Mouse (Mus musculus): ENCODE data around the gene Golga4. TPM values are rescaled to one million over a fixed set of nuclear protein-coding genes. Genes with fewer than 3 reads are reported as not detected.

Gene Golga4
- polyA plus RNA-seq, 1 experiment from 2014 or later, result 58.7 TPM

DNA sequence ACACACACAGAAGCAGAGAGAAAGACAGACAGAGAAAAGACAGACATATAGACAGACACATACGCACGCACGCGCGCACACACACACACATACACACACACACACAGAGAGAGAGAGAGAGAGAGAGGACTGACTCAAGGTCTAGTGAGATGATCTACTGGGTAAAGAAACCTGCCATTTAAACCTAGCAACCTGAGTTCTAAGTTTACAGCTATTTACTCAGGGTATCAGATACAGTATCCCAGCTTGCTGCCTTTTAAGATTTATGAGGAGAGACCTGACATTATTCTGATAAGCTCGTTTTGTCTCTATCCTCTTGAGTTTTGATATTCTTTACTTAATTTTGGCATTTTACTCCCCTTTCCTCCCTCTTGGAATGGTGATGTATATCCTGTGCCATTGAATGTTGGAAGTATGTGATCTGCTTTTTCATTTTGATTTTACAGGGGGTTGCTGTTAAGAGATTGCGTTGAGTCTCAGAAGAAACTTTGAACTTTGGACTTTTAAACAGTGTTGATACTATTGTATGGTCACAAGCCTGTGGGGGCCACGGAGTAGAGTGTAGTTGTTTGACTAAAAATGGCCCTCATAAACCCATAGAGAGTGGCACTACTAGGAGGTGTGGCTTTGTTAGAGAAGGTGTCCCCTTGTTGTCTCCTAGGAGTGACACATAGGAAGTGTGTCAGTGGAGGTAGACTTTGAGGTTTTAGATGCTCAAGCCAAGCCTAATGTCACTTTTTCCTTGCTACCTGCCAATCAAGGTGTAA, 13.0 kb upstream of the Golga4 start:
- Histone ChIP-seq H3K4me1 (peaks cover 19% of the 10 kb centered on the region), H3K27ac (no peak overlapping the region), H3K4me2 (no peak overlapping the region), H3K9ac (no peak overlapping the region), H3K9me3 (replicated peaks) (no peaks in the 10 kb centered on the region), H3K36me3 (no peaks in the 10 kb centered on the region), H3K4me3 (replicated peaks) (no peak overlapping the region), H3K27me3 (peaks cover 44% of the 10 kb centered on the region)
- WGBS, result 86% methylated on average over 8 of the region's 8 CpGs
- no peak for ATAC-seq (replicated peaks; ENCODE audit: low FRiP score)

DNA sequence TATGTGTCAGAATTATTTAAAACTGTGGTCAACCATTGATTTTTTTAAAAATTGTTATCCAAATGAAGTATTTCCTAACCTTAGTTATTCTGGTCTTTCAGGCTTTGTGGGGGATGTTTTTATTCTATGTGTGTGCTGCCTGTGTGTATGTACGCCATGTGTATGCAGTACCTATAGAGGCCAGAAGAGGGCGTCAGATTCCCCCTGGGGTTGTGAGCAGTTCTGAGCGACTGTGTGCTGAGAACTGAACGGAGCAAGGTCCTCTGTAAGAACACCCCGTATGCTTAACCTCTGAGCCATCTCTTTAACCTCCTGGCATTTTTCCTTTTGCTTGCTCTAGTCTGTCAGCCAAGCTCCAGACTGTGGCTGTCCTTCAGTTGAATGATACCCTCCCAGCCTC, 12.0 kb upstream of the Golga4 start:
- H3K4me2 ChIP-seq, result no peak overlapping the region
- H3K4me1 ChIP-seq, result peaks cover 9% of the 10 kb centered on the region
- no peaks in the 10 kb centered on the region for H3K9me3 ChIP-seq (replicated peaks)
- no peak overlapping the region for H3K9ac ChIP-seq
- ATAC-seq (replicated peaks; ENCODE audit: low FRiP score), result no peak
- WGBS, result 90% methylated on average over 5 of the region's 5 CpGs
- no peak overlapping the region for H3K4me3 ChIP-seq (replicated peaks)
- H3K27me3 ChIP-seq, result peaks cover 34% of the 10 kb centered on the region
- H3K36me3 ChIP-seq, result no peaks in the 10 kb centered on the region
- H3K27ac ChIP-seq, result no peak overlapping the region

DNA sequence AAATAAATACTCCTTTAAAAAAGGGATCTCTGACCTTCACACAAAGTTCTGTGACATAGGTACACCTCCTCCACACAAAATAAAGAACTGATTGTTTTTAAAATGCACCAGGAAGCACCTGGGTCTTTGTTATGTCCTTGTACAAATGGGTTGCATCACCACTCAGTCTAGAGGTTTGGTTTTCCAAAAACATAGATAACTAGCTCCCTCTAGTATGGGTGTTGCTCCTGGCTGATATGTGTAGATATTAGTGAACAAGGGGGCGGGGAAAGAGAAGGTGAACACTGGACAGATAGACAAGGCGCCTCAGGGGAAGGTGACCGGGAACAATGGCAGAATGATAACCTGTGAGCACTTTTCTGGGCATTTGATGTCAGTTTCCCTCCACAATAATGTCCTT, 10.1 kb upstream of the Golga4 start:
- H3K9me3 ChIP-seq (replicated peaks), result no peaks in the 10 kb centered on the region
- H3K4me2 ChIP-seq, result no peak overlapping the region
- H3K27me3 ChIP-seq, result peaks cover 19% of the 10 kb centered on the region
- H3K9ac ChIP-seq, result no peak overlapping the region
- ATAC-seq (replicated peaks; ENCODE audit: low FRiP score), result no peak
- no peaks in the 10 kb centered on the region for H3K36me3 ChIP-seq
- no peaks in the 10 kb centered on the region for H3K4me1 ChIP-seq
- 92% methylated on average over 3 of the region's 3 CpGs for WGBS
- no peak overlapping the region for H3K4me3 ChIP-seq (replicated peaks)
- H3K27ac ChIP-seq, result no peak overlapping the region

DNA sequence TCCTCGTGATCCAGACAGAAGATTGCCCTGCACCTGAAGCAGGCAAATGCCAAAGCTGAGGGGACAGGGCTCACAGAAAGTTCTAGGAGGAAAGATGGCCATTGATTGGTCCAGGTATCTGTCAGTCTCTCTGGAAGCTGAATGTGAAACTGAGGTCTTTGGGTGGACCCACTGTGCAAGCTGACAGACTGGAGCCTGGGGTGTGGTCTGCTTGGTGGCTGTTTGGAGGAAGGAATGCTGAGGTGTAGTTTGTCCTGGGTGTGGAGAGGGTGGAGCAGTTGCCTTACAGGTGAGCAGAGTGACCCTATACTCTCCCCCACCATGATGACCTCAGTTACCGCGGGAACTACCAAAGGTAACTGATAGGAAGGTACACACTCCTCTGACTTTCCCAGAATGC, 9.1 kb upstream of the Golga4 start:
- 83% methylated on average over 3 of the region's 3 CpGs for WGBS
- H3K9me3 ChIP-seq (replicated peaks), result no peaks in the 10 kb centered on the region
- peaks cover 11% of the 10 kb centered on the region for H3K27me3 ChIP-seq
- no peak overlapping the region for H3K4me2 ChIP-seq
- ATAC-seq (replicated peaks; ENCODE audit: low FRiP score), result no peak
- no peak overlapping the region for H3K9ac ChIP-seq
- H3K4me3 ChIP-seq (replicated peaks), result no peak overlapping the region
- no peaks in the 10 kb centered on the region for H3K4me1 ChIP-seq
- H3K27ac ChIP-seq, result no peak overlapping the region
- no peaks in the 10 kb centered on the region for H3K36me3 ChIP-seq

DNA sequence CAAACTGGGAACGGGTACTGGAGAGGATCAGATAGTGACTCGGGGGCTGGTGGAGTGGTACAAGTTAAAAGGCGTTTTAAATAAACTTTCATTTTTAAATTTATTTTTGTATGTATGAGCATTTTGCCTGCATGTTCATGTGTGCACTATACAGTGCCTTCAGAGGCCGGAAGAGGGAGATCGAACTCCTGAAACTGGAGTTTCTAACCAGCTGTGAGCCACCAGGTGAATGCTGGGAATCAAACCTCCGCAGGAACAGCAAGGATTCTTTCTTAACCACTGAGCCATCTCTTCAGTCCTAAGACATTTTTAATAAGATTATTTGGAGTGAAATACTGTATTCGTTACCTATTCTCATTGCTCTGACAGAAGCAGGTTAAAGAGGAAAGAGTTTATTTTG, 8.0 kb upstream of the Golga4 start:
- Histone ChIP-seq H3K4me3 (replicated peaks) (no peak overlapping the region), H3K9ac (no peak overlapping the region), H3K36me3 (no peaks in the 10 kb centered on the region), H3K27ac (no peak overlapping the region), H3K9me3 (replicated peaks) (no peaks in the 10 kb centered on the region), H3K4me2 (no peak overlapping the region), H3K27me3 (0 out of 2 replicates have a peak, but pooled peaks cover 4% of the 10 kb centered on the region), H3K4me1 (no peaks in the 10 kb centered on the region)
- no peak for ATAC-seq (replicated peaks; ENCODE audit: low FRiP score)
- WGBS, result 71% methylated on average over 7 of the region's 7 CpGs

DNA sequence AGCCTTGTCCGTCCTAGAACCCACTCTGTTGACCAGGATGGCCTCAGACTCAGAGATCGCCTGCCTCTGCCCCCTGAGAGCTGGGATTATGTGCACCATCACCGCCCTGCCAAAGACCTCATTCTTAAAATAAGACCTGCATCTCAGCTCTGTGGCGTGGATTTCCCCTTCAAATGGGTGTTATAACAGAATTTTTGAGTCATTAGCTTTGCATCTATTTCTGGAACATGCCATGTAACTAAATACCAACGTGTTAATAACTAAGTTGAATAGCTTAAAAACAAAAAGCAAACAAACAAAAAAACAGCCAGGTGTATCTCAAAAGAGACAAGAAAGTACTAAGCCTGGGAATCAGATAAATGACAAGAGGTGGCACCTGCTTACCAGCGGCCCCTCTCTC, 5.1 kb upstream of the Golga4 start:
- Histone ChIP-seq H3K9ac (no peak overlapping the region), H3K36me3 (no peaks in the 10 kb centered on the region), H3K4me1 (peaks cover 9% of the 10 kb centered on the region), H3K27me3 (no peaks in the 10 kb centered on the region), H3K9me3 (replicated peaks) (no peaks in the 10 kb centered on the region), H3K27ac (no peak overlapping the region), H3K4me2 (no peak overlapping the region), H3K4me3 (replicated peaks) (no peak overlapping the region)
- ATAC-seq (replicated peaks; ENCODE audit: low FRiP score), result no peak
- WGBS, result 76% methylated on average over 6 of the region's 6 CpGs

DNA sequence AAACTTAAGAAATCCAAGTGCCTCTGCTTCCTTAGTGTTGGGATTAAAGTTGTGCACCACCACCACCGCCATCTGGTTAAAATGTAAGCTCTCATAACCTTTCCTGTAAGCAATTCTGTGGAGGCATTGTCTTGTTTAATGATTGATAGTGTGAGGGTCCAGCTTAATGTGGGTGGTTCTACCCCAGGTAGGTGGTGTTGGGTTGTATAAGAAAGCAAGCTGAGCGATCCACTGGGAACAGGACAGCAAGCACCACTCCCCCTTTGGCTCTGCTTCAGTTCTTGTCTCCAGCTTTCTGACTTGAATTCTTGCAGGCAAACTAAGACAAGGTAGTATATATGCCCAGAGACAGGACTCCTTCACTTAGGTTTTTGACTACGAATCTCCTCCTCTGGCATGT, 1.4 kb upstream of the Golga4 start:
- Histone ChIP-seq H3K27ac (peak overlapping the region; percentile 71), H3K4me2 (0 out of 2 replicates have a peak overlapping the region, but pooled peaks have one; percentile 95), H3K27me3 (no peaks in the 10 kb centered on the region), H3K4me1 (peaks cover 37% of the 10 kb centered on the region), H3K9me3 (replicated peaks) (no peaks in the 10 kb centered on the region), H3K4me3 (replicated peaks) (no peak overlapping the region), H3K36me3 (no peaks in the 10 kb centered on the region), H3K9ac (0 out of 2 replicates have a peak overlapping the region, but pooled peaks have one; percentile 14)
- 76% methylated on average over 3 of the region's 3 CpGs for WGBS
- ATAC-seq (replicated peaks; ENCODE audit: low FRiP score), result peak; percentile 41

DNA sequence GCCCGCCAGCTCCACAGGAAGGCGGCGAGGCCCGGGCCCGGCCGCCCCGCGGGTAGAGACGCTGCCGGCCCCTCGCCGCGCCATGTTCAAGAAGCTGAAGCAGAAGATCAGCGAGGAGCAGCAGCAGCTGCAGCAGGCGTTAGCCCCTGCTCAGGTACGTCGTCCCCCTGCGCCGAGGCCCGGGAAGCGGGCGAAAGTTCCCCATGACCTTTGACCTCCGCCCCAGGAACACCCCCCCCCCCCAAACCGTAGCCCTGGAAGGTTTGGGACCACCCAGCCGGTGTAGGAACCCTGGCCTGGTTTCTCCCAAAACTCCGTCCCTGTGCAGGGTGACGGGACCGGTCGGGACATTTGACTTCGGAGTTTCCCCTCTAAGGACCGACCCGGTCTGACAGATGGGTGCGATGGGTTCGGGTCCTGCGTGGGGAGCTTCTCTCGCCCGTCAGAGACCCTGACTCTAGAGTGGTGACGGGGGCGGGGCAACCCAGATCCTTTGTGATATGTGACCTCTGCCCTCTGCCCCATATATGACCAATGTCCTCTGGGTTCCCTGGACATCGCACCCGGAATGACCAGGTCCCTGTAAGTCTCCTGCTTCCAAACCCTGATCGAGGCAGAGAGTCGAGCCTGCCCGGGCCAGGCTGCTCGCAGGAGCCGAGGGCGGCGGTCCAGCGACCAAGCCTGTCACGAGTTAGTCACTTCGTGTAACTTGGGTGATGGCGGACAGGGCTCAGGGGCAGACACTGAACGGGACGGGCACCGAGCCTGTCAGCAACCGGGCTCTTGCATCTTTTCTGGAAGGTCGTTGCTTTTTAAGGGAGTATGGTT, 551 bp downstream of the Golga4 start:
- no peaks in the 10 kb centered on the region for H3K36me3 ChIP-seq
- peak overlapping the region; percentile 94 for H3K4me3 ChIP-seq (replicated peaks)
- peak overlapping the region; percentile 95 for H3K4me2 ChIP-seq
- WGBS, result under 1% methylated on average over 57 of the region's 57 CpGs
- peaks cover 54% of the 10 kb centered on the region for H3K4me1 ChIP-seq
- no peaks in the 10 kb centered on the region for H3K27me3 ChIP-seq
- peak overlapping the region; percentile 82 for H3K27ac ChIP-seq
- peak; percentile 27; the same call in 1 of the 2 replicates for ATAC-seq (replicated peaks; ENCODE audit: low FRiP score)
- H3K9me3 ChIP-seq (replicated peaks), result no peaks in the 10 kb centered on the region
- H3K9ac ChIP-seq, result peak overlapping the region; percentile 93

DNA sequence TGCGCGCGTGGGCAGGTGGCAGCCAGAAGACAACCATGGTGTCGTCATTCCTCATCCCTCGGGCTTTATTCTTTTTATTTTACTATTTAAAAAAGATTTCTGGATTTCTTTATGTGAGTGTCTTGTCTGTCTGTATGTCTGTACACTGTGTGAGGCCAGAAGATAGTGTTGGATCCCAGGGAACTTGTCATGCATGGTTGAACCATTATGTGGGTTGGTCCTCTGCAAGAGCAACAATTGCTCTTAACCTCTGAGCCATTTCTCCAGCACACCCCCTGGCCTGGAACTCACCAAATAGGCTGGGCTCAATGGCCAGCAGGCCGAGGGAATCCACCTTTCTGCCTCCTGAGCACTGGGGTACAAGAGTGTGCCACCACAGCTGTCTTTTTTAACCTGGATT, 1.5 kb downstream of the Golga4 start:
- 64% methylated on average over 6 of the region's 6 CpGs for WGBS
- Histone ChIP-seq H3K9ac (peak overlapping the region; percentile 93), H3K27ac (peak overlapping the region; percentile 82)

DNA sequence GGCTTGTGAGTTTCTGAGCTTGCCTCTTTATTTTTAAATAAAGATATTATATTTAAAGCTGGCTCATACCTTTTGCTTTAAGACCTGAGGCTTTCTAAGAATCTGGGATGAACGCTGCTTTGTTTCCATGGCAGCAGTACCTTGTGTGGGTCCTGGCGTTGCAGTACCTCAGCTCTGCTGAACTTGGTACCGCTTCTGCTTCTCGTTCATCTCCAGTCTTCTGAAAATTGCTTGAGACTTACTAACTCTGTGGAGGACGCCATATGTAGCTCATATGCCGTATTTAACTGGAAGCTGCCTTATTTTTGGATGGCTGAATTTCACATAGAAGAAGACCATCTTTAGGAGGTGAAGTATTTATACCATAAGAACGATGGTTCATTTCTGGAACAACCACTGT, 2.5 kb downstream of the Golga4 start:
- Histone ChIP-seq H3K4me3 (replicated peaks) (no peak overlapping the region), H3K4me2 (peak overlapping the region; percentile 95), H3K27me3 (no peaks in the 10 kb centered on the region), H3K9ac (no peak overlapping the region), H3K9me3 (replicated peaks) (no peaks in the 10 kb centered on the region), H3K36me3 (no peaks in the 10 kb centered on the region), H3K27ac (no peak overlapping the region), H3K4me1 (peaks cover 64% of the 10 kb centered on the region)
- 87% methylated on average over 7 of the region's 7 CpGs for WGBS
- ATAC-seq (replicated peaks; ENCODE audit: low FRiP score), result no peak

More for the DNA sequence above, 1.5 kb downstream of the Golga4 start:
- Histone ChIP-seq H3K4me3 (replicated peaks) (peak overlapping the region; percentile 94), H3K4me1 (peaks cover 59% of the 10 kb centered on the region), H3K36me3 (no peaks in the 10 kb centered on the region), H3K4me2 (peak overlapping the region; percentile 95), H3K27me3 (no peaks in the 10 kb centered on the region), H3K9me3 (replicated peaks) (no peaks in the 10 kb centered on the region)
- ATAC-seq (replicated peaks; ENCODE audit: low FRiP score), result peak; percentile 47

DNA sequence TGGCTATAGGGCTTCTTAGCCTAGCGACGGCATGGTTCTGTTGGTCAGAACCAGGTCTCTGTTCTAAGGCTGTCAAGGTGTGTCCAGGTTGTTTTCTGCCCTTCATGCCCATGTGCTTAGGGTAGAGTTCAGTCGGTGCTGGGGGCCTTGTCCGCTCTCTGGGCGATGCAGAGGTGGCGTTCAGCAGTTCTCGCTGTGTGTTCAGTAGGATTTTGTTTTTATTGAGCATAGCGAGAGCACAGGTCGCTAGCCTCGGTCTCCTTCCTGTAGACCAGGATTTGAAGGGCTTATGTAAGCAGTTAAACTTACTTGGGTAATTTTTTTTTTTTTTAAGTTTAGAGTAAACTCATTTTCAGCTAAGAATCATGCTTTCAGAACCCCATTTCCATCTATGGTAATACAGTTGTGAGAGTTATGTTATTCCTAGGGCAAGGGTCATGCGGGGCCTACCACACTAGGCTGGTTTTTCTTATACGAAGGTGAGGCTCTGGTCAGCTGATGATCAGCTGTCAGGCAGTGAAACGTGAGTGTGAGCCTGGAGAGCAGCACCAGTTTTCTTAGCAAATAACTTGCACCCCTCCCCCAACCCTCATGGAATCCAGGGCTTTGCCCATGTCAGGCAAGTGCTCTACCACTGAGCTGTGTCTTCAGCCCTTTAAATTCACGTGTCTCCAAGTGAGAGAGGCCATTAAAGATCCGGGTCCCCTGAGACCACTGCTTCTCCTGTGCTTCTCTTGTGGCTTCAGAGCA, 5.0 kb downstream of the Golga4 start:
- Histone ChIP-seq H3K4me1 (peaks cover 55% of the 10 kb centered on the region), H3K4me2 (no peak overlapping the region), H3K27me3 (no peaks in the 10 kb centered on the region), H3K4me3 (replicated peaks) (no peak overlapping the region), H3K9me3 (replicated peaks) (no peaks in the 10 kb centered on the region), H3K9ac (no peak overlapping the region), H3K27ac (peak overlapping the region; percentile 30; the same call in 1 of the 2 replicates), H3K36me3 (peaks cover 19% of the 10 kb centered on the region)
- 59% methylated on average over 15 of the region's 15 CpGs for WGBS
- ATAC-seq (replicated peaks; ENCODE audit: low FRiP score), result no peak

Measured in kidney, embryonic 15.5 days (tissue).